Mouse (Mus musculus) liver, embryonic 14.5 days (tissue): Measurements from ENCODE around the gene Rnf19b. TPM values are rescaled to one million over a fixed set of nuclear protein-coding genes. Genes with fewer than 3 reads are reported as not detected.

Experiments used
- ATAC-seq: fragments of 200-750 bp; cut with Nextera tagmentation; 2 replicates; pipeline ENCODE4 v1.8.0; 2017; ENCODE audit warnings: moderate number of reproducible peaks, mild to moderate bottlenecking, moderate library complexity; ENCODE audit not compliant: insufficient read depth
- DNase-seq, 3 experiments: peaks; one replicate each; pipeline ENCODE4 v3.0.0-alpha.2; 2012 to 2013; ENCODE audit warnings: low read depth in 3 of 3, low spot score in 3 of 3
- H3K27ac ChIP-seq: fragments of 300-500 bp; sonication (generic); 2 replicates; pipeline ENCODE4 v1.5.1; 2014; ENCODE audit warnings: moderate library complexity, mild to moderate bottlenecking, control low read depth, inconsistent platforms
- H3K27me3 ChIP-seq: fragments of 300-500 bp; sonication (generic); 2 replicates; pipeline ENCODE4 v1.6.1; 2014; ENCODE audit warnings: mild to moderate bottlenecking, low read length, moderate library complexity; ENCODE audit not compliant: control insufficient read depth, insufficient read depth
- H3K36me3 ChIP-seq: fragments of 300-500 bp; sonication (generic); replicated peaks from 2 replicates; pipeline ENCODE4 v1.6.1; 2014; ENCODE audit warnings: low read depth; ENCODE audit not compliant: control insufficient read depth, insufficient read depth
- H3K4me1 ChIP-seq, 2 experiments: fragments of 200-500 bp in 1 of 2; fragments of 300-500 bp in 1 of 2; sonication (generic) in 1 of 2; replicated peaks; 2 replicates each; pipeline ENCODE4 v1.6.1; 2012 to 2014; ENCODE audit warnings: antibody characterized with exemption in 1 of 2, inconsistent platforms in 1 of 2, low read length in 1 of 2; ENCODE audit not compliant: control insufficient read depth in 2 of 2, insufficient read depth in 2 of 2
- H3K4me2 ChIP-seq: fragments of 300-500 bp; sonication (generic); 2 replicates; pipeline ENCODE4 v1.6.1; 2014; ENCODE audit warnings: low read depth, mild to moderate bottlenecking, control low read depth, moderate library complexity
- H3K4me3 ChIP-seq, 2 experiments: fragments of 200-500 bp in 1 of 2; fragments of 300-500 bp in 1 of 2; sonication (generic) in 1 of 2; 2 replicates each; pipeline ENCODE4 v1.5.1; 2012 to 2014; ENCODE audit warnings: low read depth in 2 of 2, low read length in 2 of 2, mild to moderate bottlenecking in 2 of 2, control low read depth in 1 of 2, inconsistent platforms in 1 of 2, moderate library complexity in 1 of 2; ENCODE audit not compliant: insufficient read depth in 1 of 2
- H3K9ac ChIP-seq: fragments of 300-500 bp; sonication (generic); replicated peaks from 2 replicates; pipeline ENCODE4 v1.6.1; 2014; ENCODE audit warnings: mild to moderate bottlenecking, control low read depth, moderate library complexity
- H3K9me3 ChIP-seq: fragments of 300-500 bp; sonication (generic); 2 replicates; pipeline ENCODE4 v1.6.1; 2016; ENCODE audit warnings: low read length, mixed read lengths; ENCODE audit not compliant: control insufficient read depth
- CTCF ChIP-seq: IDR thresholded peaks from 2 replicates; pipeline ENCODE4 v1.5.1; 2016; ENCODE audit warnings: antibody characterized with exemption, low read depth, control low read depth
- EP300 ChIP-seq: IDR thresholded peaks from 2 replicates; pipeline ENCODE4 v1.6.1; 2016; ENCODE audit warnings: antibody characterized with exemption, low read depth
- WGBS: fragments of 180-500 bp; shearing (Covaris S2); extraction: QIAGEN DNeasy Blood & Tissue Kit; methylation state at CpG from one replicate; pipeline ENCODE4 v1.1.7; 2014; ENCODE audit not compliant: insufficient replicate concordance; 5-methylcytosine and 5-hydroxymethylcytosine counted together
- polyA plus RNA-seq, 2 experiments: library from polyadenylated mRNA; depleted of rRNA in 1 of 2; stranded (reverse) in 1 of 2; unstranded in 1 of 2; fragments of >200 nt; fragmentation: Nextera tagmentation in 1 of 2; extraction: Ambion mirVana in 1 of 2; gene quantifications; 2 replicates each; pipeline versions ENCODE4 v1.2.1 to v1.2.3; 2012 to 2014

Gene Rnf19b
- polyA plus RNA-seq, 2 experiments: 4.0 to 11.2 TPM

- DNase-seq (no peak), ATAC-seq (no peak)
- H3K4me2 ChIP-seq: no peak overlapping the region
- no peak overlapping the region for H3K27ac ChIP-seq
- no peaks in the 10 kb centered on the region; the same call in 1 of the 2 replicates for H3K36me3 ChIP-seq
- no peak for TF ChIP-seq CTCF
- no peaks in the 10 kb centered on the region for H3K9me3 ChIP-seq
- H3K4me1 ChIP-seq: no peaks in the 10 kb centered on the region
- H3K27me3 ChIP-seq: no peaks in the 10 kb centered on the region
- 75% methylated on average over 4 of the region's 4 CpGs for WGBS
- H3K4me3 ChIP-seq: no peak overlapping the region
- no peak overlapping the region for H3K9ac ChIP-seq
Observed at GRCm38 (mm10) chr4:129068848-129069247, 10.8 kb downstream of the Rnf19b start.

- H3K9me3 ChIP-seq: no peaks in the 10 kb centered on the region
- H3K9ac ChIP-seq: no peak overlapping the region
- no peak for ATAC-seq
- peaks cover 14% of the 10 kb centered on the region for H3K36me3 ChIP-seq
- no peak for DNase-seq
- no peaks in the 10 kb centered on the region for H3K27me3 ChIP-seq
- H3K27ac ChIP-seq: no peak overlapping the region
- WGBS: 87% methylated on average over 9 of the region's 9 CpGs
- TF ChIP-seq EP300 (no peak), CTCF (no peak)
- H3K4me2 ChIP-seq: no peak overlapping the region
- H3K4me3 ChIP-seq: no peak overlapping the region
- no peaks in the 10 kb centered on the region for H3K4me1 ChIP-seq
Observed at GRCm38 (mm10) chr4:129079126-129079525, 21.1 kb downstream of the Rnf19b start.

GRCm38 (mm10) chr4:129081041-129081440, 23.0 kb downstream of the Rnf19b start:
- no peaks in the 10 kb centered on the region for H3K27me3 ChIP-seq
- H3K4me3 ChIP-seq: no peak overlapping the region
- no peaks in the 10 kb centered on the region for H3K9me3 ChIP-seq
- no peaks in the 10 kb centered on the region for H3K4me1 ChIP-seq
- no peak overlapping the region for H3K4me2 ChIP-seq
- 71% methylated on average over 7 of the region's 7 CpGs for WGBS
- TF ChIP-seq CTCF (no peak), EP300 (no peak)
- no peak overlapping the region for H3K27ac ChIP-seq
- no peak for ATAC-seq
- H3K9ac ChIP-seq: no peak overlapping the region
- peaks cover 13% of the 10 kb centered on the region for H3K36me3 ChIP-seq
- DNase-seq: no peak

GRCm38 (mm10) chr4:129081512-129081911, 23.4 kb downstream of the Rnf19b start:
- no peak for DNase-seq
- TF ChIP-seq CTCF (no peak), EP300 (no peak)
- no peak overlapping the region for H3K4me3 ChIP-seq
- no peaks in the 10 kb centered on the region for H3K4me1 ChIP-seq
- H3K9me3 ChIP-seq: no peaks in the 10 kb centered on the region
- peaks cover 13% of the 10 kb centered on the region for H3K36me3 ChIP-seq
- H3K4me2 ChIP-seq: no peak overlapping the region
- ATAC-seq: no peak
- H3K9ac ChIP-seq: no peak overlapping the region
- H3K27me3 ChIP-seq: no peaks in the 10 kb centered on the region
- WGBS: 84% methylated on average over 6 of the region's 6 CpGs
- H3K27ac ChIP-seq: no peak overlapping the region

- H3K27ac ChIP-seq: no peak overlapping the region
Observed at GRCm38 (mm10) chr4:129081939-129082338, 23.9 kb downstream of the Rnf19b start.

More at GRCm38 (mm10) chr4:129081939-129082338, 23.9 kb downstream of the Rnf19b start:
- Histone ChIP-seq H3K9ac (no peak overlapping the region), H3K27me3 (no peaks in the 10 kb centered on the region), H3K4me1 (no peaks in the 10 kb centered on the region), H3K9me3 (no peaks in the 10 kb centered on the region), H3K4me2 (no peak overlapping the region), H3K36me3 (peaks cover 12% of the 10 kb centered on the region), H3K4me3 (no peak overlapping the region)
- TF ChIP-seq CTCF: no peak
- TF ChIP-seq EP300: no peak
- DNase-seq (no peak), ATAC-seq (no peak)
- WGBS: 60% methylated on average over 3 of the region's 3 CpGs
